Mouse (Mus musculus) bone marrow macrophage, adult 2 months (primary cell): ENCODE data around the gene Plxnd1. TPM values are rescaled to one million over a fixed set of nuclear protein-coding genes. Genes with fewer than 3 reads are reported as not detected.

ENCODE experiments used
- H3K27ac ChIP-seq: 2 replicates; pipeline ENCODE4 v1.5.1; 2012; ENCODE audit warnings: low read depth, low read length; ENCODE audit not compliant: insufficient read depth
- H3K4me1 ChIP-seq: 2 replicates; pipeline ENCODE4 v1.6.1; 2012; ENCODE audit warnings: low read length; ENCODE audit not compliant: control insufficient read depth, insufficient read depth
- H3K4me3 ChIP-seq: 2 replicates; pipeline ENCODE4 v1.5.1; 2012; ENCODE audit warnings: mild to moderate bottlenecking, low read length, moderate library complexity; ENCODE audit not compliant: insufficient read depth
- CTCF ChIP-seq: IDR thresholded peaks from 2 replicates; pipeline ENCODE4 v1.5.1; 2012; ENCODE audit warnings: low read depth, mild to moderate bottlenecking, low read length, moderate library complexity
- POLR2A ChIP-seq: IDR thresholded peaks from 2 replicates; pipeline ENCODE4 v1.6.1; 2012; ENCODE audit warnings: mild to moderate bottlenecking, low read depth, low read length, borderline replicate concordance
- polyA plus RNA-seq: library from polyadenylated mRNA; stranded (reverse); fragments of >200 nt; gene quantifications from 2 replicates; pipeline ENCODE4 v1.2.4, GENCODE M21; 2012; ENCODE audit not compliant: missing spikeins, insufficient read depth, insufficient read length

Plxnd1 gene
- polyA plus RNA-seq, 1 experiment = 222 TPM

DNA sequence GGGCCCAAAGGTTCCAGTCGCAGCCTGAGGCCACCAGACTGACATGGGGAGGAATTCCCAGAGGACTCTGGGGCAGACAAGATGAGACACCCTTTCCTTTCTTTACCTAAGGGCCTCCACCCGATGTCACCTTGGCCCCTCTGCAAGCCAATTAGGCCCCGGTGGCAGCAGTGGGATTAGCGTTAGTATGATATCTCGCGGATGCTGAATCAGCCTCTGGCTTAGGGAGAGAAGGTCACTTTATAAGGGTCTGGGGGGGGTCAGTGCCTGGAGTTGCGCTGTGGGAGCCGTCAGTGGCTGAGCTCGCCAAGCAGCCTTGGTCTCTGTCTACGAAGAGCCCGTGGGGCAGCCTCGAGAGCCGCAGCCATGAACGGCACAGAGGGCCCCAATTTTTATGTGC lies 63.2 kb downstream of the Plxnd1 start, which contains the start of gene Rho:
Gene Rho (plus strand): TSS at position 110 of the 400 bp plus-strand sequence.
- Histone ChIP-seq H3K4me1 (peaks cover 5% of the 10 kb centered on the region), H3K27ac (no peak within 1 kb of the TSS), H3K4me3 (no peak within 1 kb of the TSS)
- TF ChIP-seq CTCF = no peak
- no peak for TF ChIP-seq POLR2A

DNA sequence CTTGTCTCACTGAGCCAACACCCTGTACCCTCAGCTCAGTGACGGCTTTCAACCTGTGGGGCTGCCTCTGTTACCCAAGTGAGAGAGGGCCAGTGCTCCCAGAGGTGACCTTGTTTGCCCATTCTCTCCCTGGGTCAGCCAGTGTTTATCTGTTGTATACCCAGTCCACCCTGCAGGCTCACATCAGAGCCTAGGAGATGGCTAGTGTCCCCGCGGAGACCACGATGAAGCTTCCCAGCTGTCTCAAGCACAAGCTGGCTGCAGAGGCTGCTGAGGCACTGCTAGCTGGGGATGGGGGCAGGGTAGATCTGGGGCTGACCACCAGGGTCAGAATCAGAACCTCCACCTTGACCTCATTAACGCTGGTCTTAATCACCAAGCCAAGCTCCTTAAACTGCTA lies 64.8 kb downstream of the Plxnd1 start:
- Histone ChIP-seq H3K4me1 (peaks cover 5% of the 10 kb centered on the region), H3K27ac (no peak overlapping the region), H3K4me3 (no peak overlapping the region)
- TF ChIP-seq CTCF (no peak), POLR2A (no peak)

DNA sequence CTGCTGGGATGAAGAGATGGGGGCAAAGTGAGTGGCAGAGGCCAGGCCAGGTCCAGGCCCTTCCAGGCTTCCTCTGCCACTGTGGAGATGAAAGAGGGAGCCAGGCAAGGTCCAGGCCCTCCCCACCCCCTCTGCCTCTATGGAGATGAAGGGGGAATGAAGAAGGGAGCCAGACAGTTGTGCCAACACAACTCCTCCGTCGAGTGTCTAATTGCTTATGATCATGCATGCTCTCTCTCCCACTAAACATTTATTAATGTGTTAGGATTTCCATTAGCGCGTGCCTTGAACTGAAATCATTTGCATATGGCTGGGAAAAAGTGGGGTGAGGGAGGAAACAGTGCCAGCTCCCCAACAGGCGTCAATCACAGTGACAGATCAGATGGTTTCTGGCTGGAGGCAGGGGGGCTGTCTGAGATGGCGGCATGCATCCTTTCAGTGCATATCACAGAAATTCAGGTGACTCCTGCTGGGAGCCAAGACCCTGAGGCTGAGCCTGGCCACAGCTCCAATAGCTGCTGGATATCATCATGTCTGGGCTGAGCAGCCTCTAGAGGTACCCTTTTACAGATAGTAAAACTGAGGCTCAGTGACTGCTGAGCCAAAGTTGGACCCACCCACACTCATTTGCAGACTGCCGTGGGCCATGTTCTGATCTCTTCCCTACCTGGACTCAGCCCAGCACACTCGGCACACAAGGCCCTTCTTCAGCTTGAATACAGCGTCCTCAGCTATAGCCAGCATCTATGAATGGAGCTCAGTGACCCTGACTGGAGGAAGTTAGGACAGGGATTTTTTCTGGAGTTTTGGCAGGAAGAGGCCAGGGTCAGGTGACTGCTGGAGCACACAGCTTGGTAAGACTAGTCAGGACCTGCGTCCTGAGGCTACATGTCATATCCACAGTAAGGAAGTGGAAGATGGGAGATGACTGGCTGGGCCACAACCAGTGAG lies 67.2 kb downstream of the Plxnd1 start:
- no peak overlapping the region for H3K27ac ChIP-seq
- peaks cover 5% of the 10 kb centered on the region for H3K4me1 ChIP-seq
- H3K4me3 ChIP-seq = no peak overlapping the region
- no peak for TF ChIP-seq CTCF
- TF ChIP-seq POLR2A = no peak

DNA sequence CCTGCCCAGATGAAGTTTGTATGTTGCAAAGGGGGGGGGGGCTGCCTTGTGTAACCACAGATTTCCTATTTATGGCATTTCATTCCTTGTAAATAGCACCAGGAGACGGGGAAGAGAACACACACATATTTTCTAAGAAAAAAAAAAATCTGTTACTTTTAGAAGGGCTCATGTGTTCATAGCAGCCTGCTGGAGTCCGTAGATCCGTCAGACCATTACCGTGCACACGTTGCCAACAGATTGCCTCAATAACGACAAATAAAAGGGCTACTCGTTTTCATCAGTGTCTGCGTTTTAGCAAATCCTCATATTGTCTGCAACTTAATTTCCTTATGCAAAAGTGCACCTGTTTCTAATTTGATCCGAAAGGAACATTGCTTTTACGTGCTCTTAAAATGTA lies 68.4 kb downstream of the Plxnd1 start:
- Histone ChIP-seq H3K27ac (no peak overlapping the region), H3K4me1 (peaks cover 5% of the 10 kb centered on the region), H3K4me3 (no peak overlapping the region)
- TF ChIP-seq CTCF (no peak), POLR2A (no peak)

GRCm38 (mm10) chr6:115924829-115925228 lies 70.0 kb downstream of the Plxnd1 start:
- no peak for TF ChIP-seq POLR2A
- no peak overlapping the region for H3K4me3 ChIP-seq
- H3K27ac ChIP-seq = no peak overlapping the region
- peaks cover 5% of the 10 kb centered on the region for H3K4me1 ChIP-seq

DNA sequence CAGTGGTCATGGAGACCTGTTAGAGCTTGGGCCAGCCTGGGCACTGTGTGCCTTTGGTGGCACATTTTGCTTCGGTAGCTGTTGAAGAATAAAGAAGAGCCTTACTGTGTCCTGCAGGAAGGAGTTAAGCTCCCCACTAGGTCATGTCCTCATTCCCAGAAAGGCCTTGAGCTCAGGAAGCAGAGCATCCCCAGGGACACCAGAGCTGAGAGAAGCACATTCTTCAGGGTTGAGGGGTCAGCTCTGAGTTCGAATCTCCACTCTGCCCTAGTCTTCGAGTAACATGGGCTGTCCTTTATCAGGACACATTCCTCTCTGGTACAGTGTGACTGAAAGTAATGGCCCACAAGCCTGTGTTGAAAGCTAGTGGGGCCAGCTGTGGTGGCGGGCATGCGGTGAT lies 74.9 kb downstream of the Plxnd1 start:
- no peak overlapping the region for H3K27ac ChIP-seq
- H3K4me3 ChIP-seq = no peak overlapping the region
- H3K4me1 ChIP-seq = no peaks in the 10 kb centered on the region
- TF ChIP-seq CTCF (no peak), POLR2A (no peak)

DNA sequence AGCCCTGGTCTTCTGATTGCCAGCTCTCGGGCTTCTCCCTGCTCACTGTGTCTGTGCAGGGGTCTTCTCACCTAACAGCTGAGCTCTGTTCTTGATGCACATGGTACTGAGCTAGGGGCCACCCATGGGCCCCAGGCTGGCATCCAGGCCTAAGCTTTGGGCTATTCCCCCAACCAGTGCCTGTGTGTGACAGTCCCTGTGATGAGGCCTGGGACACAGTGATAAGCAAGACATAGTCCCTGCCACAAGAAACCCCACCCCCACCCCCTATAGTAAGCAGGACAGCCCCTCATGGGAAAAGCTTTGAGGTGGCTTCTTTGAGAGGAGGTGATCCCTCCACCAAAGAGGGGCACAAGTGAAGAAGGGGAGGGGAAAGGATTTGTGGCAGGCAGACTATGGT lies 76.2 kb downstream of the Plxnd1 start:
- H3K4me3 ChIP-seq = no peak overlapping the region
- H3K27ac ChIP-seq = no peak overlapping the region
- TF ChIP-seq CTCF = no peak
- no peak for TF ChIP-seq POLR2A
- no peaks in the 10 kb centered on the region for H3K4me1 ChIP-seq

DNA sequence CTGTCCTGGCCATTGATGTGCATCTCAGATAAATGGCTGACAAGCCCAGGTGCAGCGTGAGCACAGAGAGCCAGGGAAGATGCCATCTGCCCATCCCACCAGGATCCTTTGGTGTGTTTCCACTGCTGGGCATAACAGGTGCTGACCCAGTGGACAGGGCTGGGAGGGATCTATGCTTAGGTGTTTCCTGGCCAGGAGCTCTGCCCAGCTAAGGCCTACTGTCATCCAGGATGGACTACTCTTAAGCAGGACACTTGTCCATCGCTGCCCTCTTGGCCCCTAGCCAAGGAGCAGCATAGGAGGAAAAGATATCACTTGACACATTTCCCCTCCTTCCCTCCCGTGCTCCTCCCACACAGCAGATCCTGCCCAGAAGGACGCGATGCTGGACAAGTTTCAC lies 78.2 kb downstream of the Plxnd1 start:
- Histone ChIP-seq H3K4me1 (peaks cover 6% of the 10 kb centered on the region), H3K27ac (no peak overlapping the region), H3K4me3 (no peak overlapping the region)
- no peak for TF ChIP-seq POLR2A

GRCm38 (mm10) chr6:115915601-115916445 lies 79.0 kb downstream of the Plxnd1 start:
- H3K27ac ChIP-seq = no peak overlapping the region
- peaks cover 12% of the 10 kb centered on the region for H3K4me1 ChIP-seq
- TF ChIP-seq POLR2A (no peak), CTCF (no peak)
- no peak overlapping the region for H3K4me3 ChIP-seq

- H3K4me3 ChIP-seq = no peak overlapping the region
- TF ChIP-seq POLR2A (no peak), CTCF (no peak)
- no peak overlapping the region for H3K27ac ChIP-seq
- peaks cover 21% of the 10 kb centered on the region for H3K4me1 ChIP-seq
Measured at GRCm38 (mm10) chr6:115914511-115915202, 80.1 kb downstream of the Plxnd1 start.
